Mouse (Mus musculus) heart, adult 9 months (tissue): ENCODE data around the gene Frmpd4.

ENCODE experiments used
- DNase-seq, 2 experiments: peaks; one replicate each; pipeline ENCODE4 v3.0.0; 2022; ENCODE audit warnings: low spot score in 2 of 2

The Frmpd4 gene

GRCm38 (mm10) chrX:168577131-168577530 is at the start of gene Frmpd4:
Gene Frmpd4, minus strand, starts transcription at chrX:168577231.
- no peak for DNase-seq

GRCm38 (mm10) chrX:168595193-168595592 is 18.2 kb upstream of the Frmpd4 start:
- no peak for DNase-seq

GRCm38 (mm10) chrX:168584303-168584702 is 7.3 kb upstream of the Frmpd4 start:
- DNase-seq: no peak

GRCm38 (mm10) chrX:168571808-168572207 is 5.2 kb downstream of the Frmpd4 start:
- no peak for DNase-seq

GRCm38 (mm10) chrX:168569231-168569630 is 7.8 kb downstream of the Frmpd4 start:
- DNase-seq: no peak

GRCm38 (mm10) chrX:168505254-168505653 is 71.8 kb downstream of the Frmpd4 start:
- DNase-seq: no peak

- no peak for DNase-seq
Observed at GRCm38 (mm10) chrX:168455233-168455632, 121.8 kb downstream of the Frmpd4 start.

- no peak for DNase-seq
Observed at GRCm38 (mm10) chrX:168431206-168431605, 145.8 kb downstream of the Frmpd4 start.

GRCm38 (mm10) chrX:168429814-168430213 is 147.2 kb downstream of the Frmpd4 start:
- no peak for DNase-seq

- no peak for DNase-seq
Observed at GRCm38 (mm10) chrX:168415403-168415802, 161.6 kb downstream of the Frmpd4 start.

GRCm38 (mm10) chrX:168403512-168403911 is 173.5 kb downstream of the Frmpd4 start:
- no peak for DNase-seq

- no peak for DNase-seq
Observed at GRCm38 (mm10) chrX:168350431-168350830, 226.6 kb downstream of the Frmpd4 start.

- no peak for DNase-seq
Observed at GRCm38 (mm10) chrX:168349320-168350225, 227.5 kb downstream of the Frmpd4 start.

GRCm38 (mm10) chrX:168338212-168338611 is 238.8 kb downstream of the Frmpd4 start:
- no peak for DNase-seq

- no peak for DNase-seq
Observed at GRCm38 (mm10) chrX:168325161-168325560, 251.9 kb downstream of the Frmpd4 start.

GRCm38 (mm10) chrX:168312158-168312557 is 264.9 kb downstream of the Frmpd4 start:
- DNase-seq: no peak

GRCm38 (mm10) chrX:168310143-168310542 is 266.9 kb downstream of the Frmpd4 start:
- no peak for DNase-seq

GRCm38 (mm10) chrX:168292506-168292905 is 284.5 kb downstream of the Frmpd4 start:
- no peak for DNase-seq

GRCm38 (mm10) chrX:168207034-168207433 is 370.0 kb downstream of the Frmpd4 start:
- DNase-seq: no peak

GRCm38 (mm10) chrX:168191944-168192343 is 385.1 kb downstream of the Frmpd4 start:
- no peak for DNase-seq

GRCm38 (mm10) chrX:168189563-168189962 is 387.5 kb downstream of the Frmpd4 start:
- DNase-seq: no peak

GRCm38 (mm10) chrX:168163001-168163400 is 414.0 kb downstream of the Frmpd4 start:
- DNase-seq: no peak

GRCm38 (mm10) chrX:168158866-168159265 is 418.2 kb downstream of the Frmpd4 start:
- no peak for DNase-seq
